Mouse (Mus musculus) c-Kit-negative CD71-positive TER-119-positive erythroid progenitor cells, embryonic 14.5 days (primary cell): ENCODE data around the gene Ypel4.
"Not testable (repeated sequence)": the region's sequence is repeated elsewhere in the genome, so short reads cannot be mapped to it uniquely, and the experiment has no call there.

Source experiments
- DNase-seq: peaks from one replicate; pipeline ENCODE4 v3.0.0-alpha.2; 2013; ENCODE audit warnings: low read depth, low spot score

The Ypel4 gene

DNA sequence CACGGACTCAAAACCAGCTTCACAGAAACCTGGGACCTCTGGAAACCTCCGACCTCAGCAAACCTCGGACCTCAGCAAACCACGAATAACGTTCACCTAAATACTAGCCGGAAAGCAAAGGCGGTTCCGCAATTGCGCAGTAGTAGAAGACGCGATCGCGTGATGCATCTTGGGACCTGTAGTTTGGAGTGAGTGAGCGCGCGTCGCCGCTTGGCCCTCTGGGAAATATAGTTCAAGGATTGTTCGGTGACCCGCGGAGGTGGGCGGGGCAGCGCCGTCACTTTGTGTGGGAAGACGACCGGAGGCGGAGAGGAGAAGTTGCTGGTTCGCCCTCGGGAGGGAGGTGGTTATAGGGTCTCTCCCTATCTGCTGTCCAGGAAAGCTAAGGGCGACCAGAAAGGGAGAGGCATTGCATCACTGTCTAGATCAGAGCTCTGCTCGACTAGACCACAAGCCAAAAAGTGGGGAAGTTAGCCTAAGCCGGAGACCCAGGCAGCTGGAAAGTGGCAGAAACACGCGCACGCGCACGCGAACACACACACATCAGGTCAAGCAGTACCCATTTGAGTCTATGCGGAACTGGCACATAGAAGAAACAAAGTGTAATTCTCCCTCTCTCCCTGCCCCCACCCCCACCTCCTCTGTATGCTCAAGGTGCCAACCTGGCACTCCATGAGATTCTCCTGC is 6.5 kb upstream of the Ypel4 start, which contains the start of gene Clp1:
Clp1 (minus strand) TSS at position 179 of the 687 bp plus-strand sequence.
- DNase-seq = peak; percentile 96

DNA sequence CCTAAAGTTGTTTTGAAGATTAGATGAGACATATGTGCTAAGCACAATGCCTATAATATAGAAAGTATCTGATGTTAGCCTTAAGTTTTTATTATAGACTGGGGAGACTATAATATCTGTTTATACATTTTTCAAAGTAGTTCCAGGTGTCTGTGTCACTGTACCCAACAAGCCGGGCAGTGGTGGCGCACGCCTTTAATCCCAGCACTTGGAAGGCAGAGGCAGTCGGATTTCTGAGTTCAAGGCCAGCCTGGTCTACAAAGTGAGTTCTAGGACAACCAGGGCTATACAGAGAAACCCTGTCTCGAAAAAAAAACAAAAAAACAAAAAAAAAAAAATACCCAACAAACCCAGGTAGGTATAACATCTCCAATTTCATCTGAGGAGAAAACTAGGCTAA is 5.7 kb upstream of the Ypel4 start:
- not testable (repeated sequence) for DNase-seq

- DNase-seq = no peak
Measured at GRCm38 (mm10) chr2:84731206-84731605, 2.7 kb upstream of the Ypel4 start.

DNA sequence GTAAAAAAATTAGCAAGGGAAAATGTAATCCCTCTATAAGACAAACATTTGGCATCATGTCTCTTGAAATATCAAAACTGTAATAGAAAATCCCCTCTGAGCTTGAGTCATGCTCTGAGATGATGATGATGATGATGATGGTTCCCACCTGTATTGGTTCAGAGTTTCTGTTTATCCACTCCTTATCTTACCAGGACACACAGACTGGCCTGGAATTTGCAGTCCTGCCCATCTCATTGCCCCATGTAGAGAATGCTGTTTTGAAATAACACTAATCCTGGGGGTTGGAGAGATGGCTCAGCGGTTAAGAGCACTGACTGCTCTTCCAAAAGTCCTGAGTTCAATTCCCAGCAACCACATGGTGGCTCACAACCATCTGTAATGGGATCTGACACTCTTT is 1.5 kb upstream of the Ypel4 start:
- no peak for DNase-seq

GRCm38 (mm10) chr2:84734351-84734864 is 550 bp downstream of the Ypel4 start:
- DNase-seq = no peak

DNA sequence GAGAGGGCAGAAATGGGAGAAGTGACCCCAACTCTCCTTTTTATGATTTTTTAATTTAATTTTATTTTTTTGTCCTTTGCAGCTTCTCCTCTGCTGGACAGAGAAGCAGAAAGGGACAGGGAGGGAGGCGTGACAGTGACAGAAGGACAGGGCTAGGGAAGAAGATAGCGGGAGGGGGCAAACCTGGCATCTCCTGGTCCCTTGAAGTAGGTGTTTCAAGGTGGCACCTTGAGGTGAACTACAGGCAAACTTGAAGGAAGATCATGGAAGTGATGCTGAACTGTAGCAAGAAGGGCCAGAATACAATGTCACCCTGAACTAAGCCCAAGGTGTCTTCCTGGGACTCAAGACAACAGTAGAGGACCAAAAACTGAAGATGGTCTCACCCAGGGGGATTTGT is 1.1 kb downstream of the Ypel4 start:
- DNase-seq = no peak

GRCm38 (mm10) chr2:84735346-84735920 is 1.6 kb downstream of the Ypel4 start:
- peak; percentile 93 for DNase-seq

DNA sequence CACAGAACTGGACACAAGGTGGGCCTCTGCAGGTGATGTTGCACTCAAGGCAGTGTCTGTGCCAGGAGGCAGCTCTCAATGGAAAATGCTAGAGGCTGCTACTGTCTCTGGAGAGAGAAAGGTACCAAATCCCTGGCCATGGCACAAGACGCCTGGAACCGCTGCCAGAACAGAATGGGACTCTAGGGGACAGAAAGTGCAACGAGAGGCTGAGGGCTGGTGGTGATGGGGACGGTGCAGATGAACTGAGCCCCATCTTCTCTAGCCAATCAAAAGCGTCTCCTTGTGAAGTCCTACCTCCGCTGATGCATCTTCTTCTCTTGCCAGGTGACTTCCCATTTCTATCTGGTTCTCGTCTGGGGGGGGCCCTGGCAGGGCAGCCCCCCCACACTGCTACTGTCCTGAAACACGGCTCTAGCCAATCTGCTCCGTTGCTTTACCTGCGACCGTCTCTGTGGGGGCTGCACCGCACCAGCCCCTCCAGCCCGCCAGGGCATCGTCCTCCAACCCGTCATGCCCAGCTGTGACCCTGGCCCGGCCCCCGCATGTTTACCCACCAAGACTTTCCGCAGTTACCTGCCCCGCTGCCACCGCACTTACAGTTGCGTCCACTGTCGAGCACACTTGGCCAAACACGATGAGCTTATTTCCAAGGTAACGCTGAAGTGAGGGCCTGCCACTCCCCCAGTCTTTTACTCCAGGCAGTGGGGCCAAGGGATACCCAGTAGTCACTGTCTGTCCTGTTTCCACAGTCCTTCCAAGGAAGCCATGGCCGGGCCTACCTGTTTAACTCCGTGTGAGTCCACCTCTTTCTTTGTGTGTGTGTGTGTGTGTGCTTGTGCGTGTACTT is 2.7 kb downstream of the Ypel4 start:
- no peak for DNase-seq

DNA sequence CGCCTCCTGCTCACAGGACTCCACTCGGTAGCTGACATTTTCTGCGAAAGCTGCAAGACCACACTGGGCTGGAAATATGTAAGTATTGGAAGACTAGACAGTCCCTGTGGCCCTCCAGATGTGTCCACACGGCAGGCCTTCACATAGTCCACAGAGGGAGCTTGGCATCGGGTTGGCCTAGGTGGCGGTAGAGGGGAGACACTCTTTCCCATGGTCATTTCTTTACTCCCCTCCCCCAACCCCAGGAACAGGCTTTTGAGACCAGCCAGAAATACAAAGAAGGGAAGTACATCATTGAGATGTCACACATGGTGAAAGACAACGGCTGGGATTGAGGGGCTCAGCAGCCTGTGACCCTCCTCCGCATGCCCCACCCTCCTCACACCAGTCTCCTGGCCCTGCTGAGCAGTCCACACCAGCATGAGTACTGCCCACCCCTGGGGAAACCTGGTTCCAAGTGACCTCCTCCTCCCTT is 3.6 kb downstream of the Ypel4 start:
- DNase-seq = no peak

DNA sequence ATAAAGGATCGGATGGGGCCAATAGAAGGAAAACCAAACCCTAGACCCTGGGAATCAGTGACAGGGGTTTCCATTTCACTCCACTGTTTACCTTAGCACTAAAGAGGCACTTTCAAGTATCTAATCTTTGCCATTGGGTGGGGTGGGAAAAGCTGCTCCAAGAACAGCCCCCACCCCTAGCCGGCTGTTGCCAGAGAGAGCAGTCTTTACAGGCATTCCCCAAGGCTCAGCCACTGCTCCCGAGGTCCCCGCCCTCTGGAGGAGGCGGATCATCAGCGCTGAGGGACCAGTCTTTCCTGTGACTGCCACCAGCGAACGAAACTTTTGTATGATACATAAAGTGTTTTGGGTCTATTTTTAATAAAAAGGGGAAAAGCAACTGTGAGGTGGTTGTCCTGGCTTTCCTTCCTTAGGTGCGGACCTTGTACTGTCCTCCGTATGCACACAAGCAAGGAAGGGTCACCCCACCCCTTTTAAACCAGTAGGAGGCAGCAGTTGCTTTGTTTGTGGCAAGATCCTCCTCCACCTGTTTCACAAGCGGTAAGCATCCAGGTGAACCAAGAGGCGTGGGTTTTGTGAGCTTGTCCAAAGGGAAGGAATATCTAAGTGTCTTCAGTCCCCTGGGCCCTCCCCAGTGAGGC is 4.5 kb downstream of the Ypel4 start:
- DNase-seq = no peak

DNA sequence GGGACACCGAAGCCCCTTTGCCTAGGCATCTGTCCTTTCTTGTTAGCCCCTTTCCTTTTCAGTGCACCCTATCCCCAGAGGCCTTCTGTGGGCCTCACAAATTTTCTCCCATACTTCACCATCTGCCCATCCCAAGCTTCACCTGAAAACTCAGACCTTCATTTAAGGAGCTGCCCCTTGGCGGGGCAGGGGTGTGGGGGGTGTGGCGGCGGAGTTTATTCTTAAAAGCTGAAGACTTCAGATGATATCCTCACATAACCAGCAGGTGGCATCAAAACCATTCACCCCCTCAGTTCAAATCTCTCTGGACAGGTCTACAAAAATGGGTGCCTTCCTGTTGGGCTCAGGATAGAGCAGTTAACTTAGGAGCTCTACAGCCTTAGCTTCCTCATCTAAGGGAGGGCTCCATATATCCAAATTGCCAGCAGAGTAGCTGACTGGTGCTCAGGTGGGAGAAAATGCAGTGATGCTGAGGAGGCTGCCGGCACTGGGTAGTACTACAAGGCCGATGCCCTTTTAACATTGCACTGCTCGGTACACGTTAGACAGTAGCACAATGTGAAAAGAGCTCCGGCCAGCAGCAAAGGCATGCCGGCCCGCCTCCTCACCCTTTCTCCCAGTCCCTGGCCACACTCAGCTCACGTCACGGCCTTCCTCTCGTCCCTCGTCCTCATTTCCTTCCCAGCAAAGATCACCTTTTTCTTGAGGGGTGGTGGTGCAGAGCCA is 6.9 kb downstream of the Ypel4 start:
- no peak for DNase-seq

GRCm38 (mm10) chr2:84741841-84742450 is 8.1 kb downstream of the Ypel4 start:
- DNase-seq = no peak

DNA sequence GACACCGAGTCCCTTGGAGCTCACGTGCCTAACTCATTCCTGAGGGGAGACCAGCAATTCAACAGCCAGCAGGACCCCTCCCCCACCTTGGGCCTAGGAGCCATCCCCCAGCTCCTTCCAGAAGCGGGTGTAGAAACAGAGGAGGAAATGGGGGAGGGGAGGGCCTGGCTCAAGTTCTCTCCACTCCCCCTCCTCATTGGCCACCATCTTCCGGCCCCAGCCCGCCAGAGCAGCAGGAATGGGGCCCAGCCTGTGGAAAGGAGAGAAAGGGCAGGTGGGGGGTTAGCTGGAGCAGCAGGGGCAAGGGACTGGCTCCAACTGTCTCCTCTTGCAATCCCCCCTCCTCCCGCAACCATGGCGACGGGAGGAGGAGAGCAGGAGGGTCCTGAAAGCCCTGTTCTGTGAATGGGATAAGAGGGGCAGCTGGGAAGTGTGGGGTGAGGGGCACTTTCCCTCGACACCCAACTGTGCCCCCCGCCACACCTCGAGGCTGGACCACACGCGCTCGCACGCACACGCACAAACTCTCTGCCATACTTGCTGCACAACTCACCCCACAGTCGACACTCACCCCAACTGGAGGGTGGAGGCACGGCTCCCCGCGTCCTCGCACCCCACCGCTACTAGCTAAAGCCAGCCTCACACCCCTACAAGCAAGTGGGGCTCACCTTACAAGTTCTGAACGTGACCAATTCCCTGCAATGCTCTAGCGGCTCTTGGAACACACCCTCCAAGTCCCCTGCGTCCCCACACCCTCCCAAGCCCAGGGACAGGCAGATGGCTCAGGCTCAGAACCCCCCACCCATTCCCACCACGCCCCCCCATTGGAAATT is 8.8 kb downstream of the Ypel4 start:
- no peak for DNase-seq

- no peak for DNase-seq
Measured at GRCm38 (mm10) chr2:84743561-84743960, 9.7 kb downstream of the Ypel4 start, which contains the start of gene Gm19426. TSS of gene Gm19426 (minus strand) at chr2:84743655.

- DNase-seq = no peak
Measured at GRCm38 (mm10) chr2:84744126-84744525, 10.3 kb downstream of the Ypel4 start.

GRCm38 (mm10) chr2:84750115-84750514 is 16.3 kb downstream of the Ypel4 start:
- no peak for DNase-seq

DNA sequence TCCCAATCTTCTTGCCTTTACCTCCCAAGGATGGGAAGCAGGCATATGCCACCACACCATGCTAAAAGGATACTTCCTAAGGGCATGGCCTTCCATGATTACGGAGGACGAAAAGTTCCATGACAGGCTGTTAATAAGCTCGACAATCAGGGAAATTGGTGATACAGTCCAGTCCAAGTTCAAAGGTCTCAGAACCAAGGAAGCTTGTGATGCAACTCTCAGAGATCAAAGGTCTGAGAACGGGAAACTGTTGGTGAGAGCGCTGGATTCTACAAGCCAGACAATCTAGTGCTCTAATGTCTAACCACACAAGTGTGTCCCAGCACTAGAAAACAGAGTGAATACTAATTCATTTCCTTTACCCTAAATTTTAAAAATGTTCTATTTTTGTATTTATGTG is 22.4 kb downstream of the Ypel4 start:
- DNase-seq = no peak

- DNase-seq = no peak
Measured at GRCm38 (mm10) chr2:84757026-84757682, 23.3 kb downstream of the Ypel4 start.

DNA sequence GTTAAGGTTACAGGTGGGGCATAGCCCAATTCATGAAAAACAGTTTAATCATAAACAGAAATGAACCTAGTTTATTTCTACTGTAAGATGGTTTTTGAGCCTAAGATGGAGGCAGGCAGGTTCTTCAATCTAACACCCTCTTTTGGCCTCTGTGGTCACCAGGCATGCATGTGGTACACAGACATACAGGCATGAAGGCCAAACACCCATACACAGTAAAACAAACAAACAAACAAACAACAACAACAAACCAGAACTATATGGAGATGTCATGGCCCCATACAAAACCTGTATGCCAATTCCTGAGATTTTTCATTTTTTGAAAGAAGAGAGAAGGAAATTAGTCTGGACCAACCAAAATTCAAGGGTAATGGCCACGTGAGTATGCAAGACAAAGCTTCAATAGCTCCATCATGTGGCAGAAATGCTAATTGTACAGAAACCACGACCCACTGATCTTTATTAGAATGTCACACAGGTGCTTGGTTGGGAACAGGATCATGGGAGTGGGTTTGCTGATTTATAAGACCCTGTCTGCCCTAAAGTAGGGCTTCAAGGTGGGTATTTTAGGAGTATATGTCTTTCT is 24.8 kb downstream of the Ypel4 start:
- peak; percentile 59 for DNase-seq
